Mouse (Mus musculus): Measurements from ENCODE around the gene Rpl13a.

The Rpl13a gene

GRCm38 (mm10) chr7:45128624-45129246 lies at the start of gene Rpl13a:
Rpl13a (minus strand) TSS chr7:45128761.
- TF ChIP-seq GATA4 (IDR thresholded peaks at IDR 0.05; ENCODE audit: insufficient replicate concordance, low read length) = no peak; the same call in 1 of the 2 replicates

GRCm38 (mm10) chr7:45176356-45176755 lies 47.8 kb upstream of the Rpl13a start:
- TF ChIP-seq GATA4 (IDR thresholded peaks at IDR 0.05; ENCODE audit: insufficient replicate concordance, low read length) = no peak

GRCm38 (mm10) chr7:45175929-45176328 lies 47.4 kb upstream of the Rpl13a start:
- TF ChIP-seq GATA4 (IDR thresholded peaks at IDR 0.05; ENCODE audit: insufficient replicate concordance, low read length) = no peak

- no peak for TF ChIP-seq GATA4 (IDR thresholded peaks at IDR 0.05; ENCODE audit: insufficient replicate concordance, low read length)
These were observed 46.8 kb upstream of the Rpl13a start for GRCm38 (mm10) chr7:45175398-45175797.

- TF ChIP-seq GATA4 (IDR thresholded peaks at IDR 0.05; ENCODE audit: insufficient replicate concordance, low read length) = no peak
These were observed 46.2 kb upstream of the Rpl13a start for GRCm38 (mm10) chr7:45174567-45175280.

- TF ChIP-seq GATA4 (IDR thresholded peaks at IDR 0.05; ENCODE audit: insufficient replicate concordance, low read length) = no peak
These were observed 44.4 kb upstream of the Rpl13a start for GRCm38 (mm10) chr7:45172974-45173373.

GRCm38 (mm10) chr7:45169495-45169894 lies 40.9 kb upstream of the Rpl13a start:
- no peak for TF ChIP-seq GATA4 (IDR thresholded peaks at IDR 0.05; ENCODE audit: insufficient replicate concordance, low read length)

GRCm38 (mm10) chr7:45168656-45169055 lies 40.1 kb upstream of the Rpl13a start:
- TF ChIP-seq GATA4 (IDR thresholded peaks at IDR 0.05; ENCODE audit: insufficient replicate concordance, low read length) = no peak

GRCm38 (mm10) chr7:45167761-45168445 lies 39.3 kb upstream of the Rpl13a start:
- TF ChIP-seq GATA4 (IDR thresholded peaks at IDR 0.05; ENCODE audit: insufficient replicate concordance, low read length) = no peak

- TF ChIP-seq GATA4 (IDR thresholded peaks at IDR 0.05; ENCODE audit: insufficient replicate concordance, low read length) = no peak
These were observed 38.4 kb upstream of the Rpl13a start for GRCm38 (mm10) chr7:45166950-45167401.

- no peak for TF ChIP-seq GATA4 (IDR thresholded peaks at IDR 0.05; ENCODE audit: insufficient replicate concordance, low read length)
These were observed 37.1 kb upstream of the Rpl13a start for GRCm38 (mm10) chr7:45165701-45166100.

GRCm38 (mm10) chr7:45164833-45165232 lies 36.3 kb upstream of the Rpl13a start:
- no peak for TF ChIP-seq GATA4 (IDR thresholded peaks at IDR 0.05; ENCODE audit: insufficient replicate concordance, low read length)

- no peak for TF ChIP-seq GATA4 (IDR thresholded peaks at IDR 0.05; ENCODE audit: insufficient replicate concordance, low read length)
These were observed 35.4 kb upstream of the Rpl13a start, which contains the start of gene Slc17a7 for GRCm38 (mm10) chr7:45163735-45164490. Slc17a7 (plus strand) TSS chr7:45163949.

GRCm38 (mm10) chr7:45162996-45163615 lies 34.5 kb upstream of the Rpl13a start:
- TF ChIP-seq GATA4 (IDR thresholded peaks at IDR 0.05; ENCODE audit: insufficient replicate concordance, low read length) = no peak

- TF ChIP-seq GATA4 (IDR thresholded peaks at IDR 0.05; ENCODE audit: insufficient replicate concordance, low read length) = no peak
These were observed 34.0 kb upstream of the Rpl13a start for GRCm38 (mm10) chr7:45162551-45162950.

Data from liver, adult (tissue).